Mouse (Mus musculus): ENCODE measurements around the gene Cops8. TPM values are rescaled to one million over a fixed set of nuclear protein-coding genes. Genes with fewer than 3 reads are reported as not detected.

The Cops8 gene
- 104 and 117 TPM in 2 replicates for polyA plus RNA-seq (2015; fragmentation: Nextera tagmentation; extraction: Ambion mirVana)

DNA sequence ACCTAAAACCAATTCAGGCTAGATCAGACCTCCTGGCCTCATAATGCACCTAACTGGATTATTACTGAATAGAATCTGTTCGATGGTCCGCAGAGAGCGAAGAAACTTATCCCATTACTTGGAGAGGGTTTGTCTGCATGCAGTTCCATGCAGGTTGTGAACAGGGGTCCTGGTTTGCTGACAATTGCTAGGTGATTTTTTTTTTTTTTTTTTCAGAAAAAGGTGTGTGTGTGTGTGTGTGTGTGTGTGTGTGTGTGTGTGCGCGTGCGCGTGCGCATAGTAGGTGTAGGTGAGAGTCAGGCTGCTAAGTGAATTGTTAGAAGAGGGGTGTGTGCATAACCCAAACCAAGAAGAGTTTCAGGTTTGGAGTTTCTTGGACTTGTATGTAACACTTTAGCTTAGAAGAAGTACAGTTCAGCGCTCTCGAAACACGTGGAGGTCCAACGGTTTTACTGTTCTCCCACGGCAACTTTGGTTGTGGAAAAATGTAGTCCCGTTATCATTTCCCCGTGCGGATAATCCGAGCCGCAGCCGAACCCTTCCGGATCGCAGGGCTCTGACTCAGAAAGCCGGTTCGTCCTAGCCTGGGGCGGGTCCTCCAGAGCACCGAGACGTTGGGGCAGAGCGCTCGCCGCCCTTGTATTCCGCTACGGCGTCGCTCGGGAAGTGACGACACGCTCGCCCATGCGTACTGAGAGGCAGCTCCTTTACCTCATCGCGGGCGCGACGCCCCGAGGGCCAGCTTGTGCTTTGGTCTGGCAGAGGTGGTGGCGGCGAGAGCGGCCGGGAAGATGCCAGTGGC lies at the start of gene Cops8:
TSS of gene Cops8 (plus strand) at position 223 of the 802 bp plus-strand sequence.
- H3K36me3 ChIP-seq: peaks cover 23% of the 10 kb centered on the region
- peak within 1 kb of the TSS; percentile 69 for H3K4me2 ChIP-seq
- ATAC-seq (replicated peaks; ENCODE audit: insufficient number of reproducible peaks, insufficient read depth, low FRiP score, low read depth): peak; percentile 98
- peak within 1 kb of the TSS; percentile 80 for H3K4me3 ChIP-seq
- 4% methylated on average over 48 of the region's 48 CpGs for WGBS
- no peaks in the 10 kb centered on the region for H3K9me3 ChIP-seq (replicated peaks)
- H3K9ac ChIP-seq: peak within 1 kb of the TSS; percentile 85
- H3K4me1 ChIP-seq (replicated peaks): peaks cover 13% of the 10 kb centered on the region
- H3K27ac ChIP-seq: peak within 1 kb of the TSS; percentile 55
- no peaks in the 10 kb centered on the region for H3K27me3 ChIP-seq

GRCm38 (mm10) chr1:90557140-90557539 lies 45.6 kb upstream of the Cops8 start:
- H3K36me3 ChIP-seq: no peaks in the 10 kb centered on the region
- H3K4me1 ChIP-seq (replicated peaks): no peaks in the 10 kb centered on the region
- H3K9me3 ChIP-seq (replicated peaks): no peaks in the 10 kb centered on the region
- 74% methylated on average over 1 of the region's 1 CpGs for WGBS
- H3K4me2 ChIP-seq: no peak overlapping the region
- no peak for ATAC-seq (replicated peaks; ENCODE audit: insufficient number of reproducible peaks, insufficient read depth, low FRiP score, low read depth)
- H3K4me3 ChIP-seq: no peak overlapping the region
- H3K27me3 ChIP-seq: no peaks in the 10 kb centered on the region
- H3K9ac ChIP-seq: no peak overlapping the region
- H3K27ac ChIP-seq: no peak overlapping the region

- Histone ChIP-seq H3K27me3 (no peaks in the 10 kb centered on the region), H3K27ac (no peak overlapping the region), H3K9ac (no peak overlapping the region), H3K9me3 (replicated peaks) (no peaks in the 10 kb centered on the region), H3K4me1 (replicated peaks) (no peaks in the 10 kb centered on the region), H3K4me2 (no peak overlapping the region), H3K4me3 (no peak overlapping the region), H3K36me3 (no peaks in the 10 kb centered on the region)
- no peak for ATAC-seq (replicated peaks; ENCODE audit: insufficient number of reproducible peaks, insufficient read depth, low FRiP score, low read depth)
- 63% methylated on average over 5 of the region's 5 CpGs for WGBS
These were observed 41.6 kb upstream of the Cops8 start for GRCm38 (mm10) chr1:90560942-90561726.

- no peak overlapping the region for H3K9ac ChIP-seq
- H3K4me3 ChIP-seq: no peak overlapping the region
- H3K4me1 ChIP-seq (replicated peaks): no peaks in the 10 kb centered on the region
- H3K27me3 ChIP-seq: no peaks in the 10 kb centered on the region
- ATAC-seq (replicated peaks; ENCODE audit: insufficient number of reproducible peaks, insufficient read depth, low FRiP score, low read depth): no peak
- no peaks in the 10 kb centered on the region for H3K9me3 ChIP-seq (replicated peaks)
- H3K4me2 ChIP-seq: no peak overlapping the region
- no peak overlapping the region for H3K27ac ChIP-seq
- H3K36me3 ChIP-seq: no peaks in the 10 kb centered on the region
- 70% methylated on average over 3 of the region's 3 CpGs for WGBS
These were observed 38.8 kb upstream of the Cops8 start for GRCm38 (mm10) chr1:90563945-90564344.

GRCm38 (mm10) chr1:90566664-90567440 lies 35.9 kb upstream of the Cops8 start:
- WGBS: 65% methylated on average over 15 of the region's 15 CpGs

GRCm38 (mm10) chr1:90573831-90574230 lies 28.9 kb upstream of the Cops8 start:
- Histone ChIP-seq H3K36me3 (no peaks in the 10 kb centered on the region), H3K4me1 (replicated peaks) (no peaks in the 10 kb centered on the region), H3K27ac (no peak overlapping the region), H3K4me3 (no peak overlapping the region), H3K9me3 (replicated peaks) (no peaks in the 10 kb centered on the region), H3K9ac (no peak overlapping the region), H3K27me3 (no peaks in the 10 kb centered on the region), H3K4me2 (no peak overlapping the region)
- no peak for ATAC-seq (replicated peaks; ENCODE audit: insufficient number of reproducible peaks, insufficient read depth, low FRiP score, low read depth)
- 65% methylated on average over 6 of the region's 6 CpGs for WGBS

More at GRCm38 (mm10) chr1:90566664-90567440, 35.9 kb upstream of the Cops8 start:
- Histone ChIP-seq H3K36me3 (no peaks in the 10 kb centered on the region), H3K4me3 (no peak overlapping the region), H3K27me3 (no peaks in the 10 kb centered on the region), H3K9me3 (replicated peaks) (no peaks in the 10 kb centered on the region), H3K27ac (no peak overlapping the region), H3K4me2 (no peak overlapping the region), H3K4me1 (replicated peaks) (no peaks in the 10 kb centered on the region), H3K9ac (no peak overlapping the region)
- ATAC-seq (replicated peaks; ENCODE audit: insufficient number of reproducible peaks, insufficient read depth, low FRiP score, low read depth): no peak

- Histone ChIP-seq H3K9me3 (replicated peaks) (no peaks in the 10 kb centered on the region), H3K4me1 (replicated peaks) (no peaks in the 10 kb centered on the region), H3K4me2 (no peak overlapping the region), H3K27me3 (no peaks in the 10 kb centered on the region), H3K27ac (no peak overlapping the region), H3K9ac (no peak overlapping the region), H3K36me3 (no peaks in the 10 kb centered on the region), H3K4me3 (no peak overlapping the region)
- WGBS: 75% methylated on average over 3 of the region's 3 CpGs
- no peak for ATAC-seq (replicated peaks; ENCODE audit: insufficient number of reproducible peaks, insufficient read depth, low FRiP score, low read depth)
These were observed 27.9 kb upstream of the Cops8 start for GRCm38 (mm10) chr1:90574845-90575244.

- Histone ChIP-seq H3K36me3 (no peaks in the 10 kb centered on the region), H3K4me3 (no peak overlapping the region), H3K27me3 (no peaks in the 10 kb centered on the region), H3K9me3 (replicated peaks) (no peaks in the 10 kb centered on the region), H3K4me1 (replicated peaks) (no peaks in the 10 kb centered on the region), H3K27ac (no peak overlapping the region), H3K4me2 (no peak overlapping the region), H3K9ac (no peak overlapping the region)
- 63% methylated on average over 5 of the region's 5 CpGs for WGBS
- no peak for ATAC-seq (replicated peaks; ENCODE audit: insufficient number of reproducible peaks, insufficient read depth, low FRiP score, low read depth)
These were observed 25.4 kb upstream of the Cops8 start for GRCm38 (mm10) chr1:90577417-90577816.

- 77% methylated on average over 7 of the region's 7 CpGs for WGBS
- no peak for ATAC-seq (replicated peaks; ENCODE audit: insufficient number of reproducible peaks, insufficient read depth, low FRiP score, low read depth)
- Histone ChIP-seq H3K27ac (no peak overlapping the region), H3K4me2 (no peak overlapping the region), H3K4me1 (replicated peaks) (no peaks in the 10 kb centered on the region), H3K36me3 (no peaks in the 10 kb centered on the region), H3K9ac (no peak overlapping the region), H3K9me3 (replicated peaks) (no peaks in the 10 kb centered on the region), H3K27me3 (no peaks in the 10 kb centered on the region), H3K4me3 (no peak overlapping the region)
These were observed 20.1 kb upstream of the Cops8 start for GRCm38 (mm10) chr1:90582635-90583034.

DNA sequence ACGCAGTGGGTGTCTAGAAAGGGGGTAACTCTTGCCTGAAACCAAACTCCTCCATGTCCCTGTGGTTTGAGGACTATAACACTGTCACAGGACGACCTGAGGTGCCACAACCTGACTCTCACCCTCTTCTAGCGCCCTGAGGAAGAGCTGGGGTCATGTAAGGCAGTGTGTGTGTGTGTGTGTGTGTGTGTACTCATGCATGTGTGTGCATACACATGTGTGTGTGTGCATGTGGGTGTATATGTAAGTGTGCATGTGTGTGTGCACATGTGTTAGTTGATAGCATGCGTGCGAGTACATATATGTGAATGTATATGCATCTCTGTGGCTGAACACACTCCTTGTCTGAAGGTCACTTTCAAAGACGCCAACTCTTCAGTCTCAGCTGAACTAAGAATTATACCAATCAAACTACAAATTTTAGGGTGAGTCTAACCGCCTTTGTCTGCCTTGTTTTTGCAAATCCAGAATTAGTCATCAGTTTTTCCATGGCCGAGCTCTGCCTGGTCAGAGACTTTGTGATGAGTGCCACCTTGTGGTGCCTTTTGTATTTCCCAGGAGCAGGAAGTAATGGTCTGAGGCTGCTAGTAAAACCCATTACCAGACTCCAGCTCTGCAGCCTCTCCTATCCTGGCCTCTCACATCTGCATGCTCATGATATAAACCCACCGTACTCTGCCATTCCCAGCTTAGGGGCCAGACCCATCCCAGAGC lies 14.6 kb upstream of the Cops8 start:
- 54% methylated on average over 9 of the region's 9 CpGs for WGBS
- H3K27me3 ChIP-seq: no peaks in the 10 kb centered on the region
- H3K9me3 ChIP-seq (replicated peaks): no peaks in the 10 kb centered on the region
- H3K4me3 ChIP-seq: no peak overlapping the region
- ATAC-seq (replicated peaks; ENCODE audit: insufficient number of reproducible peaks, insufficient read depth, low FRiP score, low read depth): 0 out of 2 replicates have a peak, but pooled peaks have one; percentile 50
- no peak overlapping the region for H3K4me2 ChIP-seq
- H3K36me3 ChIP-seq: no peaks in the 10 kb centered on the region
- H3K27ac ChIP-seq: no peak overlapping the region
- H3K9ac ChIP-seq: no peak overlapping the region
- peaks cover 6% of the 10 kb centered on the region; the same call in 1 of the 2 replicates for H3K4me1 ChIP-seq (replicated peaks)
